Mouse (Mus musculus) heart, postnatal 14 days (tissue): ENCODE measurements around the gene Nck2. TPM values are rescaled to one million over a fixed set of nuclear protein-coding genes. Genes with fewer than 3 reads are reported as not detected.

Source experiments
- DNase-seq, 2 experiments: peaks; one replicate each; pipeline ENCODE4 v3.0.0; 2021 to 2022
- intact Hi-C: fragments of 180-260 bp; cut with DNase I; formaldehyde crosslinking; loops from one replicate; pipeline ENCODE4 v1.15.1; 2025
- long read RNA-seq, 2 experiments: library from polyadenylated mRNA; stranded (forward); transcript quantifications; one replicate each; pipeline ENCODE4 v2.0.0; 2021
- total RNA-seq, 2 experiments: library from RNA; stranded (reverse); gene quantifications; 2 replicates each; pipeline ENCODE4 v1.2.3; 2021

Nck2 gene
- total RNA-seq = 10 to 100 TPM; 21.0 to 22.4 TPM
- long read RNA-seq, experiment 1, transcript Nck2-201 (5 exons, 2,772 nt) = major isoform, 62 of 69 reads
- long read RNA-seq, experiment 1, partial matches to known transcripts = 1 of 69 reads
- long read RNA-seq, experiment 1, other reads (novel, unspliced or antisense) = 6 of 69 reads
- long read RNA-seq, experiment 2, transcript Nck2-201 (5 exons, 2,772 nt) = major isoform, 56 of 65 reads
- long read RNA-seq, experiment 2, partial matches to known transcripts = 2 of 65 reads
- long read RNA-seq, experiment 2, other reads (novel, unspliced or antisense) = 7 of 65 reads

- no peak for DNase-seq
- intact Hi-C loops = loop anchor here (10.0 kb wide), 1 partner anchor 250 kb away; no protein-coding TSS in a partner anchor
Observed at GRCm38 (mm10) chr1:43444531-43444930, at the start of gene Nck2. Gene Nck2, plus strand, starts transcription at chr1:43444579.

- no peak for DNase-seq
- intact Hi-C loops = no loop called here
Observed at GRCm38 (mm10) chr1:43395040-43395439, 49.3 kb upstream of the Nck2 start.

- no peak for DNase-seq
- intact Hi-C loops = no loop called here
Observed at GRCm38 (mm10) chr1:43395799-43396198, 48.6 kb upstream of the Nck2 start.

- intact Hi-C loops = no loop called here
- DNase-seq = no peak
Observed at GRCm38 (mm10) chr1:43396522-43396921, 47.9 kb upstream of the Nck2 start.

GRCm38 (mm10) chr1:43397096-43397495 lies 47.3 kb upstream of the Nck2 start:
- DNase-seq = no peak
- intact Hi-C loops = no loop called here

- intact Hi-C loops = no loop called here
- no peak for DNase-seq
Observed at GRCm38 (mm10) chr1:43398738-43399601, 45.4 kb upstream of the Nck2 start.

- DNase-seq = no peak
- intact Hi-C loops = no loop called here
Observed at GRCm38 (mm10) chr1:43399602-43400216, 44.7 kb upstream of the Nck2 start.

GRCm38 (mm10) chr1:43400655-43401054 lies 43.7 kb upstream of the Nck2 start:
- no peak for DNase-seq
- intact Hi-C loops = no loop called here

- DNase-seq = peak; percentile 22 to 51
- intact Hi-C loops = no loop called here
Observed at GRCm38 (mm10) chr1:43403341-43403740, 41.0 kb upstream of the Nck2 start.

GRCm38 (mm10) chr1:43404693-43405678 lies 39.4 kb upstream of the Nck2 start:
- DNase-seq = no peak
- intact Hi-C loops = no loop called here

- intact Hi-C loops = no loop called here
- DNase-seq = no peak
Observed at GRCm38 (mm10) chr1:43409019-43409418, 35.4 kb upstream of the Nck2 start.

GRCm38 (mm10) chr1:43412825-43413224 lies 31.6 kb upstream of the Nck2 start:
- DNase-seq = no peak
- intact Hi-C loops = no loop called here

GRCm38 (mm10) chr1:43413298-43413697 lies 31.1 kb upstream of the Nck2 start:
- intact Hi-C loops = no loop called here
- peak; percentile 5 to 7 for DNase-seq

- intact Hi-C loops = no loop called here
- no peak for DNase-seq
Observed at GRCm38 (mm10) chr1:43413749-43414148, 30.6 kb upstream of the Nck2 start.

GRCm38 (mm10) chr1:43414228-43414627 lies 30.2 kb upstream of the Nck2 start:
- no peak for DNase-seq
- intact Hi-C loops = no loop called here

- DNase-seq = no peak
- intact Hi-C loops = no loop called here
Observed at GRCm38 (mm10) chr1:43414971-43415370, 29.4 kb upstream of the Nck2 start.

GRCm38 (mm10) chr1:43422969-43423748 lies 21.2 kb upstream of the Nck2 start:
- DNase-seq = no peak
- intact Hi-C loops = no loop called here

- DNase-seq = peak; percentile 17 to 60
- intact Hi-C loops = loop anchor here (5.0 kb wide), 1 partner anchor 124 kb away; no protein-coding TSS in a partner anchor
Observed at GRCm38 (mm10) chr1:43426526-43426925, 17.9 kb upstream of the Nck2 start.

GRCm38 (mm10) chr1:43426993-43427535 lies 17.3 kb upstream of the Nck2 start:
- no peak for DNase-seq
- intact Hi-C loops = loop anchor here (5.0 kb wide), 1 partner anchor 125 kb away; no protein-coding TSS in a partner anchor
